Mouse (Mus musculus) kidney, embryonic 16.5 days (tissue): ENCODE data around the gene Cckbr. TPM values are rescaled to one million over a fixed set of nuclear protein-coding genes. Genes with fewer than 3 reads are reported as not detected.

Experiments used
- ATAC-seq: fragments of 200-750 bp; cut with Nextera tagmentation; 2 replicates; pipeline ENCODE4 v1.8.0; 2017; ENCODE audit warnings: moderate TSS enrichment; ENCODE audit not compliant: low FRiP score, low TSS enrichment
- H3K27ac ChIP-seq: fragments of 300-500 bp; sonication (generic); 2 replicates; pipeline ENCODE4 v1.5.1; 2014; ENCODE audit warnings: low read length
- H3K27me3 ChIP-seq: fragments of 300-500 bp; sonication (generic); 2 replicates; pipeline ENCODE4 v1.6.1; 2014; ENCODE audit warnings: low read length, control low read depth, mixed read lengths; ENCODE audit not compliant: insufficient read depth
- H3K36me3 ChIP-seq: fragments of 300-500 bp; sonication (generic); 2 replicates; pipeline ENCODE4 v1.6.1; 2014; ENCODE audit warnings: low read length, control low read depth, mixed read lengths; ENCODE audit not compliant: insufficient read depth
- H3K4me1 ChIP-seq: fragments of 300-500 bp; sonication (generic); 2 replicates; pipeline ENCODE4 v1.6.1; 2014; ENCODE audit warnings: low read length, control low read depth, mixed read lengths; ENCODE audit not compliant: insufficient read depth
- H3K4me2 ChIP-seq: fragments of 300-500 bp; sonication (generic); replicated peaks from 2 replicates; pipeline ENCODE4 v1.6.1; 2014; ENCODE audit warnings: low read depth, low read length
- H3K4me3 ChIP-seq: fragments of 300-500 bp; sonication (generic); 2 replicates; pipeline ENCODE4 v1.5.1; 2014; ENCODE audit warnings: mild to moderate bottlenecking, low read length
- H3K9ac ChIP-seq: fragments of 300-500 bp; sonication (generic); replicated peaks from 2 replicates; pipeline ENCODE4 v1.6.1; 2014; ENCODE audit warnings: low read length
- H3K9me3 ChIP-seq: fragments of 300-500 bp; sonication (generic); 2 replicates; pipeline ENCODE4 v1.6.1; 2016; ENCODE audit warnings: low read length, control low read depth
- WGBS: fragments of 180-500 bp; shearing (Covaris S2); extraction: QIAGEN DNeasy Blood & Tissue Kit; methylation state at CpG from one replicate; pipeline ENCODE4 v1.1.7; 2014; 5-methylcytosine and 5-hydroxymethylcytosine counted together
- polyA plus RNA-seq: library from polyadenylated mRNA; unstranded; fragments of >200 nt; fragmentation: Nextera tagmentation; extraction: Ambion mirVana; gene quantifications from 2 replicates; pipeline ENCODE4 v1.2.1, GENCODE M21; 2015

Cckbr gene
- polyA plus RNA-seq, 1 experiment from 2014 or later: 0.67 TPM

DNA sequence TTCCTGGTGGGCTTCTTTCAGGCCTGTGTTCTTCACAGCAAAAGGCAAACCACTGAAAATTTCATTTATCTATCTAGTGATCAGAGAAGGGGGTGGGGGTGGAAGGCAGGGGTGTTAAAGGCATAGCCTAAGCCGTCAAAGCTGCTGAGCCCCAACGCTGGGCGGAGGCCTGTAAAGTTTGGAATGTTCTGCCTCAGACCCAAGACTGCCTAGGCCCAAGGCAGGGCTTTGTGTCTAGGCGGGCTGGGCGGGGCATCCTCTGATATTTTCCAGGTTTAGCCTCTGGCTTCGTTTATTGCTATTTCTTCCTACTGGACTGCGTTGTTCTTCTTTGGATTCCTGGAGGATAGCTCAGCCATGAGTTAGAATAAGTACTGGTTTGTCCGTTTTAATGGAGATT is 56.9 kb downstream of the Cckbr start:
- peak overlapping the region; percentile 76 for H3K9ac ChIP-seq
- peak; percentile 59 for ATAC-seq

DNA sequence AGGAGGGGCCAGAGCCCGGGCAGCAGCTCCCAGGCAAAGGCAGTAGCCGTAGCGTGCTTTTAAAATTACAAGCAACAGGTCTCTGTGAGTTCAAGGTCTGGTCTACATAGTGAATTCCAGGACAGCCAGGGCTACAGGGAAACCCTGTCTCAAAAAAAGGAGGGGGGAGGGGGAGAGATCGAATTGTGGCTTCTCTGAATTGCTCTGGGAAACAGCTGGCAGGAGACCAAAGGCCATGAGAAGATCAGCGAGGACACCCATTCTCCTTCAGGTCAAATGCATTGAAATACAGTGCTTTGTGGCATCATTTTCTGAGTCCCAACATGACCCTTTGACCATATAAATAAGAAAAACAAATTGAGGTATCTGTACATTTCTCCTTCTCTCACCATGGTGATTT is 59.5 kb downstream of the Cckbr start:
- Histone ChIP-seq H3K27me3 (no peaks in the 10 kb centered on the region), H3K4me1 (peaks cover 10% of the 10 kb centered on the region), H3K27ac (no peak overlapping the region), H3K36me3 (no peaks in the 10 kb centered on the region), H3K9ac (no peak overlapping the region), H3K4me3 (no peak overlapping the region), H3K9me3 (no peaks in the 10 kb centered on the region), H3K4me2 (no peak overlapping the region)
- ATAC-seq: no peak
- WGBS: 54% methylated on average over 5 of the region's 5 CpGs

More for the DNA sequence above, 56.9 kb downstream of the Cckbr start:
- Histone ChIP-seq H3K27me3 (no peaks in the 10 kb centered on the region), H3K9me3 (no peaks in the 10 kb centered on the region), H3K4me2 (peak overlapping the region; percentile 74), H3K36me3 (no peaks in the 10 kb centered on the region), H3K4me3 (peak overlapping the region; percentile 52), H3K27ac (peak overlapping the region; percentile 67; the same call in 1 of the 2 replicates), H3K4me1 (peaks cover 10% of the 10 kb centered on the region)
- WGBS: 49% methylated on average over 8 of the region's 8 CpGs

GRCm38 (mm10) chr7:105487104-105487876 is 61.8 kb downstream of the Cckbr start:
- Histone ChIP-seq H3K27me3 (no peaks in the 10 kb centered on the region), H3K4me3 (no peak overlapping the region), H3K9me3 (no peaks in the 10 kb centered on the region), H3K4me1 (peaks cover 5% of the 10 kb centered on the region; the same call in 1 of the 2 replicates), H3K9ac (no peak overlapping the region), H3K4me2 (no peak overlapping the region), H3K27ac (0 out of 2 replicates have a peak overlapping the region, but pooled peaks have one; percentile 46), H3K36me3 (no peaks in the 10 kb centered on the region)
- no peak for ATAC-seq
- WGBS: 77% methylated on average over 6 of the region's 6 CpGs

DNA sequence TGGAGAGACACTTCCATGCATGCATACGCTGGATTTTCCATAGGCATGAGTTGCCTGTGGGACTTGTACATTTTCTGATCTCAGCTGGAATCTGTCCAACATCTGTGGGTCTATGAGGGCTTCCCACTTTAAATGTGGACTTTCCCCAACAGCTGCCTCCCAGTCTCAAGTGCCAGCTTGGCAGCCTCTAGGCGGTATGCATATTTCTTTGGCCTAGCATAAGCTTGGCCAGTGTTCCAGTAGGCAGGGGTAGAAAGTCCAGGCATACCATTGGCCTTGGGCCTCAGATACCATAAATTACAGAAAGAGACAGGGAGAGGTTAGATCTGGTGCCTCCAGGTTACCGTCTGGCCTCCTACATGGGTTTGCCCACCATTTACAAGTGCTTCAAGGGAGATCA is 72.3 kb downstream of the Cckbr start:
- Histone ChIP-seq H3K36me3 (no peaks in the 10 kb centered on the region), H3K27ac (no peak overlapping the region), H3K4me1 (no peaks in the 10 kb centered on the region), H3K27me3 (no peaks in the 10 kb centered on the region), H3K9me3 (no peaks in the 10 kb centered on the region), H3K9ac (no peak overlapping the region), H3K4me3 (no peak overlapping the region), H3K4me2 (no peak overlapping the region)
- 79% methylated on average over 3 of the region's 3 CpGs for WGBS
- no peak for ATAC-seq

- Histone ChIP-seq H3K27me3 (no peaks in the 10 kb centered on the region), H3K4me2 (no peak overlapping the region), H3K27ac (no peak overlapping the region), H3K4me1 (no peaks in the 10 kb centered on the region), H3K9ac (no peak overlapping the region), H3K4me3 (no peak overlapping the region), H3K9me3 (no peaks in the 10 kb centered on the region), H3K36me3 (no peaks in the 10 kb centered on the region)
- 48% methylated on average over 10 of the region's 10 CpGs for WGBS
- no peak for ATAC-seq
Measured at GRCm38 (mm10) chr7:105498854-105499492, 73.4 kb downstream of the Cckbr start.

DNA sequence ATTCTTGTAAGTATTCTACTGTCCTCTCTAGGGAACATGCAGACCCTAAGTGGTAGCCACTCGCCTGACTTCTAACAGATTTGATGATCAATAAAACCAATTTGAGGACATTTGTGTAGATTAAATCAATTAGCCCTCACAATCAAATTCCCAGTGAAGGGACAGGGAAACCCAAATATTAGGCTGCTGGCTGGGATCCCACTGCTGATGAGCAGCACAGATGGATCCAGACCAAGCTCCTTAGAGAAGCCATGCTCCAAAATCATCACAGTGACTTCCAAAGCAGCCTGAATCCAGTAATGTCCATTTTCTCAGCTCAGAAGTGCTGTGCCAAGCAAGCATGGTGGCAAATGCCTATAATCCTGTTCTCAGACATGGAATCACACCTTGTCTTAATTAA is 74.1 kb downstream of the Cckbr start:
- no peak for ATAC-seq
- Histone ChIP-seq H3K27ac (no peak overlapping the region), H3K4me2 (no peak overlapping the region), H3K4me3 (no peak overlapping the region), H3K9ac (no peak overlapping the region), H3K4me1 (no peaks in the 10 kb centered on the region), H3K9me3 (no peaks in the 10 kb centered on the region), H3K36me3 (no peaks in the 10 kb centered on the region), H3K27me3 (no peaks in the 10 kb centered on the region)
- 81% methylated on average over 1 of the region's 1 CpGs for WGBS

GRCm38 (mm10) chr7:105501984-105502383 is 76.5 kb downstream of the Cckbr start:
- no peaks in the 10 kb centered on the region for H3K9me3 ChIP-seq
- ATAC-seq: no peak
- 84% methylated on average over 4 of the region's 4 CpGs for WGBS
- no peak overlapping the region for H3K4me3 ChIP-seq
- H3K27ac ChIP-seq: no peak overlapping the region
- H3K4me1 ChIP-seq: no peaks in the 10 kb centered on the region
- no peaks in the 10 kb centered on the region for H3K27me3 ChIP-seq
- no peaks in the 10 kb centered on the region for H3K36me3 ChIP-seq
- H3K4me2 ChIP-seq: no peak overlapping the region
- H3K9ac ChIP-seq: no peak overlapping the region

- Histone ChIP-seq H3K4me3 (no peak overlapping the region), H3K9ac (no peak overlapping the region), H3K9me3 (no peaks in the 10 kb centered on the region), H3K36me3 (no peaks in the 10 kb centered on the region), H3K4me1 (no peaks in the 10 kb centered on the region), H3K27me3 (no peaks in the 10 kb centered on the region), H3K27ac (no peak overlapping the region), H3K4me2 (no peak overlapping the region)
- 71% methylated on average over 4 of the region's 4 CpGs for WGBS
- ATAC-seq: no peak
Measured at GRCm38 (mm10) chr7:105507257-105507656, 81.7 kb downstream of the Cckbr start.

- Histone ChIP-seq H3K4me2 (no peak overlapping the region), H3K36me3 (no peaks in the 10 kb centered on the region), H3K9ac (no peak overlapping the region), H3K4me3 (no peak overlapping the region), H3K9me3 (no peaks in the 10 kb centered on the region), H3K27me3 (no peaks in the 10 kb centered on the region), H3K27ac (no peak overlapping the region), H3K4me1 (no peaks in the 10 kb centered on the region)
- WGBS: 83% methylated on average over 5 of the region's 5 CpGs
- no peak for ATAC-seq
Measured at GRCm38 (mm10) chr7:105510143-105510542, 84.6 kb downstream of the Cckbr start.

DNA sequence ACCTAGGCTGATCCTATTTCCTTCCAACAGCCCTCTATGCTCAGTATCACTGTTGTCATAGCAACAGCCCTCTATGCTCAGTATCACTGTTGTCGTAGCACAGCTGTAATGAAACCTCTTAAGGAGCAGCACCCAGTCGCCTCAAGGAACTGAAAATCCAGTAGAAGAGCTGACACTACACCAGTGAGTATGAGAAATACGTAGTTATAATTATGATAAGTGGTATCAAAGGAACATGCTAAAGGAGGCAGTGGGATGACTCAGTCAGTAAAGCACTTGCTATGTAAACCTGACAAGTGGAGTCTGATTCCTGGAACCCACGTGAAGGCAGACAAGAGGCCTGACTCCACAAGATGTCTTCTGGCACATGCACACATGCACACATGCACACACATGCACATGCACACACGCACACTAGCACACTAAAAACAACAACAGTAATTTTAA is 88.3 kb downstream of the Cckbr start:
- Histone ChIP-seq H3K9ac (no peak overlapping the region), H3K9me3 (no peaks in the 10 kb centered on the region), H3K4me1 (no peaks in the 10 kb centered on the region), H3K4me3 (no peak overlapping the region), H3K27ac (no peak overlapping the region), H3K27me3 (no peaks in the 10 kb centered on the region), H3K4me2 (no peak overlapping the region), H3K36me3 (no peaks in the 10 kb centered on the region)
- no peak for ATAC-seq
- 47% methylated on average over 5 of the region's 5 CpGs for WGBS
